Mouse (Mus musculus) cortical plate, adult 2 months (tissue): ENCODE measurements around the gene Pus10.

Source experiments
- CTCF ChIP-seq: fragments of 200-500 bp; IDR thresholded peaks from 2 replicates; pipeline ENCODE4 v1.5.1; 2011; ENCODE audit warnings: mild to moderate bottlenecking, control low read depth, low read length; ENCODE audit not compliant: insufficient read depth; ENCODE audit errors: extremely low read depth
- POLR2A ChIP-seq: fragments of 200-500 bp; IDR thresholded peaks from 2 replicates; pipeline ENCODE4 v1.6.1; 2011; ENCODE audit warnings: mild to moderate bottlenecking, low read length, control low read depth; ENCODE audit not compliant: insufficient read depth; ENCODE audit errors: extremely low read depth

DNA sequence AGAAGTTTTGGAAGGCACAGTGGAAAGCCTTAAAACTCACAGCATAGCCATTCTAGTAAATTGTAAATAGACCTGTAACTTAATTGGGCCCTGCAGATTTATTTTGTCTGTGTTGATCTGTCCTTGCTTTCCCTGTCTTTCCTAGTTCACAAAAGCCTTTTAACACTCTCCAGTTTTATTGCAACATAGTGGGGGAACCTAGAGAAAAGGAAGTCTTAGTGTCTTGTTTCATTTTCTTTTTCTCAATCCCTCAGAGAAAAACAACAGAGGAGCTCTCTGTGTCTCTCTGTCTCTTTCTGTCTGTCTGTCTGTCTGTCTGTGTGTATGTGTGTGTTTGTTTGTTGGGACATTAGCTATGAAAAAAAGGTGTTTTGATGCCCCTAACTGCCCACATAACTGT, 30.4 kb downstream of the Pus10 start:
- no peak for TF ChIP-seq CTCF
- TF ChIP-seq POLR2A: no peak
